Mouse (Mus musculus): ENCODE data around the gene Grik3. TPM values are rescaled to one million over a fixed set of nuclear protein-coding genes. Genes with fewer than 3 reads are reported as not detected.

The Grik3 gene
- total and polyA plus RNA-seq, 2 experiments from 2014 or later, result 0.07 to 0.11 TPM

DNA sequence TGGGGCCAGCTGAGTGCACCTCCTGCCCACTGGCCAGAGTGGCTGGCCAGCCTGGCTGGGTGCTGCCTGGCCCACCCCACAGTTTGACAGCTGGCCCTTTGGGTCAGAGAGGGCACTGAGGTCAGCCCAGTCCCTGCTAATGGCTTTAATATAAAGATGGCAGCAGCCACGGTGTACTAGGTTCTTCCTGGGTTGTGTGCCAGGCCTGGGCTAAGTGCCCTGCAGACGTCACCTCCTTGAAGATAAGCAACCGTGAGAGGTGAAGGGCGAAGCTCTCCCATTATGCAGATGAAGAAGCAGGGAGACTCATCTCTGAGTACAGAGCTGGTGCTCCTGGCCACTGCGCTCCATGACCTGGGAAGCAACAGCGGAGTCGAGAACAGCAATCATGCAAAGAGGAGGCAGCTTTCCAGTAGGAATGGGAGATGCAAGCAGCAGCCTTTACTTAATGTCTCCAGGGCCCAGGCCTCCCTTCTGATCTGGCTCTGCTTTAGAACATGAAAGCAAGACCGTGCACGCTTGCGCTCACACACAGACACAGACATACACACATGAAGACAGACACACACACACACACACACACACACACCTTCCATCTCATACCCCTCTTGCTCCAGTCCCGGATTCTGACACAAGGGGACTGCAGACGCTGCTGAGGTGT lies 81.3 kb downstream of the Grik3 start:
- DNase-seq (ENCODE audit: low spot score), result no peak
- no peak overlapping the region for H3K27ac ChIP-seq (ENCODE audit: low read depth)
- no peaks in the 10 kb centered on the region for H3K4me1 ChIP-seq (ENCODE audit: control insufficient read depth, insufficient read depth)
- H3K9me3 ChIP-seq (replicated peaks; ENCODE audit: control insufficient read depth, low read length), result no peaks in the 10 kb centered on the region
- H3K4me2 ChIP-seq (ENCODE audit: low read depth, low read length), result no peak overlapping the region
- peaks cover 22% of the 10 kb centered on the region for H3K27me3 ChIP-seq (ENCODE audit: control insufficient read depth, insufficient read depth, low read length)
- no peak overlapping the region for H3K4me3 ChIP-seq (ENCODE audit: low read depth, low read length)
- 31% methylated on average over 12 of the region's 12 CpGs for WGBS
- no peak for TF ChIP-seq EP300 (IDR thresholded peaks at IDR 0.05; ENCODE audit: low read depth)
- ATAC-seq (ENCODE audit: insufficient read depth, low read depth), result no peak
- H3K36me3 ChIP-seq (replicated peaks; ENCODE audit: control insufficient read depth, insufficient read depth, low read length), result no peaks in the 10 kb centered on the region
- no peak overlapping the region for H3K9ac ChIP-seq (replicated peaks; ENCODE audit: low read depth, low read length)

DNA sequence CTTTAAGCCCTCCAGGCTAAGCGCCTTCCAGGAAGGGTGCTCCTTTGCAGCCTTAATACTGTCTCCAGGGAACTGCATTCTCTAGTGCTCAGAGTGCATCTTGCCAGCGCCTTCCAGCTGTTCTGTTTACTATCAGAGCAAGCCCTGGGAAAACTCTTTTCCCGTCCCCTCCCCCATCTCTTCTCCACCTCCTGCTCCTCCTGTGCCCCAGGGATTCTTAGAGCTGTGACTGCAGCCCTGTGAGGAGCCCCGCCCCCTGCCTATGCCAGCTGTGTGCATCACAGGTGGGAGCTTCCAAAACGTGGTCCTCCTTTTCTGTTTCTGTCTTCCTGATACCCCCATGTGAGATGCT lies 81.8 kb downstream of the Grik3 start:
- ATAC-seq (ENCODE audit: insufficient read depth, low read depth) (no peak), DNase-seq (ENCODE audit: low spot score) (no peak)
- Histone ChIP-seq H3K9me3 (replicated peaks; ENCODE audit: control insufficient read depth, low read length) (no peaks in the 10 kb centered on the region), H3K4me1 (ENCODE audit: control insufficient read depth, insufficient read depth) (no peaks in the 10 kb centered on the region), H3K27ac (ENCODE audit: low read depth) (no peak overlapping the region), H3K4me3 (ENCODE audit: low read depth, low read length) (no peak overlapping the region), H3K27me3 (ENCODE audit: control insufficient read depth, insufficient read depth, low read length) (peaks cover 22% of the 10 kb centered on the region), H3K9ac (replicated peaks; ENCODE audit: low read depth, low read length) (no peak overlapping the region), H3K4me2 (ENCODE audit: low read depth, low read length) (no peak overlapping the region), H3K36me3 (replicated peaks; ENCODE audit: control insufficient read depth, insufficient read depth, low read length) (no peaks in the 10 kb centered on the region)
- 7% methylated on average over 5 of the region's 5 CpGs for WGBS
- TF ChIP-seq CTCF (IDR thresholded peaks at IDR 0.05; ENCODE audit: low read depth), result no peak
- TF ChIP-seq EP300 (IDR thresholded peaks at IDR 0.05; ENCODE audit: low read depth), result no peak

DNA sequence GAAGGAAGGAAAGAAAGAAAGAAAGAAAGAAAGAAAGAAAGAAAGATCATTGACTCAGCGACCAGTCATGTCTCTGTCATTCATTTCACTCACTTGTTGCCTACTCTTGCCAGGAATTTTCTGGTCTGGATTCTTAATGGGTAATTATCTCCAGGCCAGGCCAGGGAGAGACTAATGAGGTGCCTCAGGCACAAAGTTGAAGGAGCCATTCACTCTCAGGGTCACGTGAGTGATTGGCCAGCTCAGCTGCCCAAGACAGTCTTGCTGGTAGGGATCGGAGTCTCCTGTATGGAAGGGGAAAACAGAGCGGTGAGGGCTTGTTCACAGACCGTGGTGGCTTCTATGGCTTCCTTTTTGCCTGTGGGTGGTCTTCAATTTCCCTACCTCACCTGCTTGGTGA lies 82.5 kb downstream of the Grik3 start:
- Histone ChIP-seq H3K27me3 (ENCODE audit: control insufficient read depth, insufficient read depth, low read length) (peaks cover 22% of the 10 kb centered on the region), H3K9me3 (replicated peaks; ENCODE audit: control insufficient read depth, low read length) (no peaks in the 10 kb centered on the region), H3K9ac (replicated peaks; ENCODE audit: low read depth, low read length) (no peak overlapping the region), H3K36me3 (replicated peaks; ENCODE audit: control insufficient read depth, insufficient read depth, low read length) (no peaks in the 10 kb centered on the region), H3K4me2 (ENCODE audit: low read depth, low read length) (no peak overlapping the region), H3K4me1 (ENCODE audit: control insufficient read depth, insufficient read depth) (no peaks in the 10 kb centered on the region), H3K4me3 (ENCODE audit: low read depth, low read length) (no peak overlapping the region), H3K27ac (ENCODE audit: low read depth) (no peak overlapping the region)
- WGBS, result 35% methylated on average over 5 of the region's 5 CpGs
- DNase-seq (ENCODE audit: low spot score) (no peak), ATAC-seq (ENCODE audit: insufficient read depth, low read depth) (no peak)
- TF ChIP-seq EP300 (IDR thresholded peaks at IDR 0.05; ENCODE audit: low read depth) (no peak), CTCF (IDR thresholded peaks at IDR 0.05; ENCODE audit: low read depth) (no peak)

DNA sequence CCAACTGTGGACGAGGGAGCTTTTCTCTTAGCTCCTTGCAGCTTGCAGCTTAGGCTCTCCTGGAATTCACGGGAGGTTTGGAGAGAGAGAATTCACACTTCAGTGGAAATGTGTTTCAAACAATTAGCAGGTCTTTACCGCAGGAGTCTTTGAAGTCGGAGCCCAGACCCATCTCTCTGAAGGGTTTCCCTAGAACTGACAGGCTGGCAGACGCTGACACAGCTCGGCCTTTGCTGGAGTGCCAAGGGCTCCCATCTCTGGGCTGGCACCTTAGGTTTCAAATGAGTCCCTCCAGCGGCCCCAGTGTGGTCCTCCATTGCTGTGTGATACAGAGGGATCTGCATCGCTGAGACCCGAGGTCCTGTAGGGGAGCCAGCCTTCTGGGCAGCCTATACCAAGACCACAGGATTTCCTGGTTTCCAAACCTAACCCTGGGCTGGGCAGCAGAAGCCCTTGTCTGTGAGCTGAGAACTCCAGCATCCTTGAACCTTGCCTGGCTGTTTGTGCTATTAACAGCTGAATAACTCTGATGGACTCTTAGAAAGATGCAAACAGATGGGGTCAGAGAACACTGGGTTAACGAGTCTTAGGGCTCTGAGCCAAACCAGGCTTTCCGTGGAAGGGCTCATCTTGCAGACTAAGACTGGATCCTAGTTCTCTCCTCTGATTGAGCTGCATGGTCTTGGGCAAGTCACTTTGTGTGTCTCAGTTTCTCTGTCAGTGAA lies 83.6 kb downstream of the Grik3 start:
- ATAC-seq (ENCODE audit: insufficient read depth, low read depth) (no peak), DNase-seq (ENCODE audit: low spot score) (no peak)
- WGBS, result 9% methylated on average over 11 of the region's 11 CpGs
- H3K9me3 ChIP-seq (replicated peaks; ENCODE audit: control insufficient read depth, low read length), result no peaks in the 10 kb centered on the region
- H3K9ac ChIP-seq (replicated peaks; ENCODE audit: low read depth, low read length), result no peak overlapping the region
- no peak overlapping the region for H3K27ac ChIP-seq (ENCODE audit: low read depth)
- no peak overlapping the region for H3K4me3 ChIP-seq (ENCODE audit: low read depth, low read length)
- no peaks in the 10 kb centered on the region for H3K36me3 ChIP-seq (replicated peaks; ENCODE audit: control insufficient read depth, insufficient read depth, low read length)
- H3K4me1 ChIP-seq (ENCODE audit: control insufficient read depth, insufficient read depth), result no peaks in the 10 kb centered on the region
- peaks cover 22% of the 10 kb centered on the region for H3K27me3 ChIP-seq (ENCODE audit: control insufficient read depth, insufficient read depth, low read length)
- TF ChIP-seq EP300 (IDR thresholded peaks at IDR 0.05; ENCODE audit: low read depth), result no peak
- no peak for TF ChIP-seq CTCF (IDR thresholded peaks at IDR 0.05; ENCODE audit: low read depth)
- H3K4me2 ChIP-seq (ENCODE audit: low read depth, low read length), result no peak overlapping the region

DNA sequence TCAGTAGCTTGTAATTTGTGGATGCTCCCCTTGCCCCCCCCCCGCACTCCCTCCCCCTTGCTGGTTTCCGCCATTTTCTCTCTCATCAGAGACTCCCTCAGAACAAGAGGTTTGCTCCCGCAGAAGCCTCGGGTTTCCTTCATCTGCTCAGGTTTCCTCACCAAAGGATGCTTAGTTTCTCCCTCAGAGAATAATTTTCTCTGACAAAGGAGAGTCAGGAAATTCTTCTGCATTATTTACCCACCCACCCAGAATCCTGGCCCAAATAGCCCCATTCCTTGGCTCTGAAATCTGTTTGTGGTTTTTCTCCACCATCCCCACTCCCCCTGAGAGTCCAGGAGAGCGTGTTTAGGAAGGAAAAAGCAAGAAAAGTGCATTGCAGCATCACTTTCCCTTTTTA lies 89.8 kb downstream of the Grik3 start:
- no peaks in the 10 kb centered on the region; the same call in 1 of the 2 replicates for H3K4me1 ChIP-seq (ENCODE audit: control insufficient read depth, insufficient read depth)
- ATAC-seq (ENCODE audit: insufficient read depth, low read depth) (no peak), DNase-seq (ENCODE audit: low spot score) (no peak)
- H3K9me3 ChIP-seq (replicated peaks; ENCODE audit: control insufficient read depth, low read length), result no peaks in the 10 kb centered on the region
- H3K36me3 ChIP-seq (replicated peaks; ENCODE audit: control insufficient read depth, insufficient read depth, low read length), result no peaks in the 10 kb centered on the region
- H3K9ac ChIP-seq (replicated peaks; ENCODE audit: low read depth, low read length), result no peak overlapping the region
- H3K4me3 ChIP-seq (ENCODE audit: low read depth, low read length), result no peak overlapping the region
- H3K27me3 ChIP-seq (ENCODE audit: control insufficient read depth, insufficient read depth, low read length), result no peaks in the 10 kb centered on the region
- no peak overlapping the region for H3K4me2 ChIP-seq (ENCODE audit: low read depth, low read length)
- WGBS, result 31% methylated on average over 5 of the region's 5 CpGs
- H3K27ac ChIP-seq (ENCODE audit: low read depth), result no peak overlapping the region
- TF ChIP-seq EP300 (IDR thresholded peaks at IDR 0.05; ENCODE audit: low read depth) (no peak), CTCF (IDR thresholded peaks at IDR 0.05; ENCODE audit: low read depth) (no peak)
